Mouse (Mus musculus): ENCODE results near the gene Spry1. TPM values are rescaled to one million over a fixed set of nuclear protein-coding genes. Genes with fewer than 3 reads are reported as not detected.

Spry1 gene
- polyA plus RNA-seq, 2 experiments, result 2.4 to 3.4 TPM

DNA sequence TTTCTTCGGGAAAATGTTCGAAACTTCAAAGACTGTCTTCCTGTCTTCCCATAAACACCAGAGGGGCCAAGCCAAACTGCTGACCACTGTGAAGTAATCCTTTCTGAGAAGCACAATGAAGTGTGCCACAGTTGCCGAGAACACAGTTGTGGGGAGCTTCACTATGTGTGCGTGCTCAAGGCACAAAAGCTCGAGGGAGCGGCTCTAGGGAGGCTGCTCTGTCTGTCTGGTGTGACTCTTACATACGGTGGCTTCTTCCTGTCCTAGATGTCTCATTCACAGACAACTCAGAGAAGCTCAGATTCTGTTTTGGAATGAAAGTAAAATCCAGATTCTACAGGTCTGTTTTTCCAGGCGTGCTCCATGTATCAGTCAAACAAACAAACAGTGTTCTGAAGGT lies 36.5 kb downstream of the Spry1 start:
- WGBS (ENCODE audit: insufficient replicate concordance), result 59% methylated on average over 8 of the region's 8 CpGs
- DNase-seq (ENCODE audit: low read depth in 3 of 3, low spot score in 3 of 3) (no peak), ATAC-seq (ENCODE audit: insufficient read depth) (no peak)
- Histone ChIP-seq H3K4me2 (ENCODE audit: low read depth) (no peak overlapping the region), H3K9me3 (ENCODE audit: control insufficient read depth, low read length) (no peaks in the 10 kb centered on the region), H3K36me3 (replicated peaks; ENCODE audit: control insufficient read depth, insufficient read depth, low read depth) (no peaks in the 10 kb centered on the region), H3K27me3 (ENCODE audit: control insufficient read depth, insufficient read depth, low read length) (peaks cover 6% of the 10 kb centered on the region; the same call in 1 of the 2 replicates), H3K4me1 (replicated peaks; ENCODE audit: control insufficient read depth in 2 of 2, insufficient read depth in 2 of 2, low read length in 1 of 2) (peaks cover 0 to 9% of the 10 kb centered on the region in 2 experiments; a peak in 2 of 4 replicates), H3K4me3 (ENCODE audit: insufficient read depth in 1 of 2, low read depth in 2 of 2, low read length in 2 of 2) (no peak overlapping the region), H3K9ac (replicated peaks) (no peak overlapping the region), H3K27ac (no peak overlapping the region)
- no peak for TF ChIP-seq EP300 (IDR thresholded peaks at IDR 0.05; ENCODE audit: low read depth)
- no peak for TF ChIP-seq CTCF (IDR thresholded peaks at IDR 0.05; ENCODE audit: low read depth)

DNA sequence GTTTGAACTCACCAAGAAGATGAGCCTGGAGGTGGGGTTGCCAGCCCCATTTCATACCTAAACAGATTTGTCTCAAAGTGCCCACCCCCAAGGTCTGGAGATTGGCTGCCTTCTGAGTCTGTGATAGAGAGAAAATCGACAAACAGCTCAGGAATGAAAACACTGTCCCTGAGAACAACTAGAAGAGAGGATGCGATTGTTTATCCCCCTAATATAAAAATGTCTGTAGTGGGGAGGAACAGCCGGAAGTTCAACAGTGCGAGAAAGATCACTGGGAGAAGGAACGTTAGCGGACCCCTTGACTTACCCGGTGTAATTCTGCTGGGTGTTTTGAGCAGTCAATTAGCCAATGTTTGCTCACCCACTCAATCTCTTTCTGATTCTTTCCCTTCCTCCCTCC lies 46.5 kb downstream of the Spry1 start:
- H3K27me3 ChIP-seq (ENCODE audit: control insufficient read depth, insufficient read depth, low read length), result peaks cover 12% of the 10 kb centered on the region
- ATAC-seq (ENCODE audit: insufficient read depth) (no peak), DNase-seq (ENCODE audit: low read depth in 3 of 3, low spot score in 3 of 3) (no peak)
- WGBS (ENCODE audit: insufficient replicate concordance), result 22% methylated on average over 7 of the region's 7 CpGs
- H3K9ac ChIP-seq (replicated peaks), result no peak overlapping the region
- no peaks in the 10 kb centered on the region for H3K36me3 ChIP-seq (replicated peaks; ENCODE audit: control insufficient read depth, insufficient read depth, low read depth)
- H3K9me3 ChIP-seq (ENCODE audit: control insufficient read depth, low read length), result no peaks in the 10 kb centered on the region
- H3K4me2 ChIP-seq (ENCODE audit: low read depth), result peak overlapping the region; percentile 4; the same call in 1 of the 2 replicates
- no peak overlapping the region for H3K4me3 ChIP-seq (ENCODE audit: insufficient read depth in 1 of 2, low read depth in 2 of 2, low read length in 2 of 2)
- no peak overlapping the region for H3K27ac ChIP-seq
- H3K4me1 ChIP-seq (replicated peaks; ENCODE audit: control insufficient read depth in 2 of 2, insufficient read depth in 2 of 2, low read length in 1 of 2), result peaks cover 0 to 15% of the 10 kb centered on the region in 2 experiments; a peak in 2 of 4 replicates
- TF ChIP-seq CTCF (IDR thresholded peaks at IDR 0.05; ENCODE audit: low read depth) (no peak), EP300 (IDR thresholded peaks at IDR 0.05; ENCODE audit: low read depth) (no peak)

DNA sequence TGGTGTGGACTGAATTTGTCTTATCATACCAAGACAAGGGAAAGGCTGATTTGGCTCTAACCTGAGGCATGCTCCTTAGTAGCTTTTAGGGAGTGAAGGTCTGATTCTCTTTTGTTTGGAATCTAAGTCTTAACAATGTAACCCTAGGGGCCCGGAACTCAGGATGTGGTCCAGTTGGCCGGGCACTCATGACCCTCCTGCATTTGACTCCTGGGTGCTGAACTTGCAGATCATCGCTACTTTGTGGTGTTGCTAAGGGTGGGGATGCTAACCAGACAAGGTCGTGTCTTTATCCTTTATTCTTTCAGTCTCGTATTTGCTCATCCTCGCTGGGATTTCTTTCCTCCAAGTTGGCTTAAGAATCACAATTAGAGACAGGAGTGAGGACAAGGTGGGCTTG lies 47.0 kb downstream of the Spry1 start:
- ATAC-seq (ENCODE audit: insufficient read depth) (no peak), DNase-seq (ENCODE audit: low read depth in 3 of 3, low spot score in 3 of 3) (no peak)
- Histone ChIP-seq H3K27me3 (ENCODE audit: control insufficient read depth, insufficient read depth, low read length) (peaks cover 12% of the 10 kb centered on the region), H3K27ac (no peak overlapping the region), H3K9me3 (ENCODE audit: control insufficient read depth, low read length) (no peaks in the 10 kb centered on the region), H3K36me3 (replicated peaks; ENCODE audit: control insufficient read depth, insufficient read depth, low read depth) (no peaks in the 10 kb centered on the region), H3K4me1 (replicated peaks; ENCODE audit: control insufficient read depth in 2 of 2, insufficient read depth in 2 of 2, low read length in 1 of 2) (peaks cover 0 to 15% of the 10 kb centered on the region in 2 experiments; a peak in 2 of 4 replicates), H3K9ac (replicated peaks) (no peak overlapping the region), H3K4me2 (ENCODE audit: low read depth) (peak overlapping the region; percentile 49), H3K4me3 (ENCODE audit: insufficient read depth in 1 of 2, low read depth in 2 of 2, low read length in 2 of 2) (0 out of 4 replicates have a peak overlapping the region, but pooled peaks of 1 of the 2 experiments have one; percentile 18)
- 20% methylated on average over 6 of the region's 6 CpGs for WGBS (ENCODE audit: insufficient replicate concordance)
- TF ChIP-seq EP300 (IDR thresholded peaks at IDR 0.05; ENCODE audit: low read depth) (no peak), CTCF (IDR thresholded peaks at IDR 0.05; ENCODE audit: low read depth) (no peak)

DNA sequence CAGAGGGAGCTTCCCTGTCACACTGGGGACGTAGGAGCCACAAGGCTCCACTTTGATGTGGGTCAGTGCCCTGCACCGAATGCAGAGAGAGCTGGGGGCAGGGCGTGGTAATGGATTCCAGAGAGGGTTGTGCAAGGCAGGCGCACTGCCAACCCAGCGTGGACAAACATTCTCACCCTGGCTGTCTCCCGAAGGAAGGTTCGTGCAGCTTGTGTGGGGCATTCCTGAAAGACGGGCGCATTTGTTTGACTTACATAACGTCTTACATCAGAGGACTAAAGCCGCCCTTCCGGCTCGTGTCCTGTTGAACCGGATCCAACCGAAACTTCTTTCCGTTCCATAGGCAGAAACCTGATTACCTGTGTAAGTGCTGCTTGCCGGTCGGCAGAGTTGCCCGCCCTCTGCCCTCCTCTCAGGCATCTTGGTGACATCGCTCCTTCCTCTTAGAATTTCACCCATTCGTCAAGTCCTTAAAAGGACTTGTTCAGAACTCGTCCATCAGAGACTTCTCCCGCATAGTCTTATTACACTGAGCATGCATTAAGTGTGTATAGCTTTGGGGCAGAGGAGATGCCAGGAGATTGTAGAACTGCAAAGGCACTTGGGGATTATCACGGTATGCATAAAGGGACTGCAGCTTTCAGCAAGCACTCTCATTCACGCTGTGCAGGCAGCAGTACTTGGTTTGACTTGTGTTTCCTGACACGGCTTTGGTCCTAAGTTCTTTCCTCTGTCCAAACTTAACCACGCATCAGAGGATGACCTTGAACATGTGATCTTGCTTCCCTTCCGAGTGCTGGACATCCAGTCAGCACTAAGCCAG lies 47.6 kb downstream of the Spry1 start:
- Histone ChIP-seq H3K4me2 (ENCODE audit: low read depth) (peak overlapping the region; percentile 49), H3K9ac (replicated peaks) (no peak overlapping the region), H3K9me3 (ENCODE audit: control insufficient read depth, low read length) (no peaks in the 10 kb centered on the region), H3K36me3 (replicated peaks; ENCODE audit: control insufficient read depth, insufficient read depth, low read depth) (no peaks in the 10 kb centered on the region), H3K27ac (no peak overlapping the region), H3K4me1 (replicated peaks; ENCODE audit: control insufficient read depth in 2 of 2, insufficient read depth in 2 of 2, low read length in 1 of 2) (peaks cover 0 to 15% of the 10 kb centered on the region in 2 experiments; a peak in 2 of 4 replicates), H3K4me3 (ENCODE audit: insufficient read depth in 1 of 2, low read depth in 2 of 2, low read length in 2 of 2) (peak overlapping the region in 1 of 2 experiments; percentile 18; a peak in 1 of 4 replicates), H3K27me3 (ENCODE audit: control insufficient read depth, insufficient read depth, low read length) (peaks cover 12% of the 10 kb centered on the region)
- WGBS (ENCODE audit: insufficient replicate concordance), result 17% methylated on average over 28 of the region's 28 CpGs
- ATAC-seq (ENCODE audit: insufficient read depth) (0 out of 2 replicates have a peak, but pooled peaks have one; percentile 35), DNase-seq (ENCODE audit: low read depth in 3 of 3, low spot score in 3 of 3) (no peak)
- TF ChIP-seq CTCF (IDR thresholded peaks at IDR 0.05; ENCODE audit: low read depth), result no peak
- no peak for TF ChIP-seq EP300 (IDR thresholded peaks at IDR 0.05; ENCODE audit: low read depth)

GRCm38 (mm10) chr3:37692945-37693344 lies 53.2 kb downstream of the Spry1 start:
- WGBS (ENCODE audit: insufficient replicate concordance), result 28% methylated on average over 4 of the region's 4 CpGs
- ATAC-seq (ENCODE audit: insufficient read depth) (no peak), DNase-seq (ENCODE audit: low read depth in 3 of 3, low spot score in 3 of 3) (no peak)
- Histone ChIP-seq H3K36me3 (replicated peaks; ENCODE audit: control insufficient read depth, insufficient read depth, low read depth) (no peaks in the 10 kb centered on the region), H3K4me1 (replicated peaks; ENCODE audit: control insufficient read depth in 2 of 2, insufficient read depth in 2 of 2, low read length in 1 of 2) (peaks cover 0 to 6% of the 10 kb centered on the region in 2 experiments; a peak in 2 of 4 replicates), H3K9me3 (ENCODE audit: control insufficient read depth, low read length) (no peaks in the 10 kb centered on the region), H3K27ac (no peak overlapping the region), H3K4me2 (ENCODE audit: low read depth) (no peak overlapping the region), H3K27me3 (ENCODE audit: control insufficient read depth, insufficient read depth, low read length) (peaks cover 2% of the 10 kb centered on the region), H3K9ac (replicated peaks) (no peak overlapping the region), H3K4me3 (ENCODE audit: insufficient read depth in 1 of 2, low read depth in 2 of 2, low read length in 2 of 2) (no peak overlapping the region)
- TF ChIP-seq EP300 (IDR thresholded peaks at IDR 0.05; ENCODE audit: low read depth) (no peak), CTCF (IDR thresholded peaks at IDR 0.05; ENCODE audit: low read depth) (no peak)
